Mouse (Mus musculus) megakaryocyte, adult 5-6 weeks (primary cell): ENCODE results near the gene Cemip. TPM values are rescaled to one million over a fixed set of nuclear protein-coding genes. Genes with fewer than 3 reads are reported as not detected.
A peak's percentile ranks its signal among the peaks of the same experiment; 100 is the strongest.

ENCODE experiments used
- ATAC-seq: 2 replicates; pipeline ENCODE4 v1.8.0; 2016; ENCODE audit warnings: mild to moderate bottlenecking, inconsistent platforms; ENCODE audit not compliant: poor library complexity, severe bottlenecking
- total RNA-seq, 2 experiments: library from RNA; stranded (forward) in 1 of 2; stranded (reverse) in 1 of 2; fragments of 153-499, 151-499 nt in 1 of 2; fragments of 221-1000, 200-1000 nt in 1 of 2; gene quantifications; 2 replicates each; pipeline versions ENCODE4 v1.2.3 to v1.2.4; 2015 to 2017

Cemip gene
- total RNA-seq, 2 experiments from 2014 or later = 0.02 TPM; not detected in 1

DNA sequence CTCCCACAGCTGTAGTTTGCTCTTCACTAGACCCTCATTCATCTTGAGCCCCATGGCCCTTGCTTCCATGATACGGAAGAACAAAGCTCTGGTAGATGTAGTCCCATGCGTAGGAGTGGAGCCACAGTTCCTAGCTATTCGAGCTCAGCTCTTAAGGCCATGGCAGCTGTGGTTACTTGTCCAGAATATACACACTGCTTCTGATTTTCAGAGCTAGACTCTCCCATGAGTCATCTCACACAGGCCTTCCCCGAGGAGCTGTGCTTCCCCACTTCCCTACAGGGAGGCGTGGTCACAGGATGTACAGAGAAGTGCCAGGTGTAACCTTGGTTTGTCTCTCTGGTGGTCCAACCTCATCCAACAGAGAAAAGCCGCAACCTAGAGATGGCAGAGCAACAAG, 111.0 kb downstream of the Cemip start:
- no peak for ATAC-seq

DNA sequence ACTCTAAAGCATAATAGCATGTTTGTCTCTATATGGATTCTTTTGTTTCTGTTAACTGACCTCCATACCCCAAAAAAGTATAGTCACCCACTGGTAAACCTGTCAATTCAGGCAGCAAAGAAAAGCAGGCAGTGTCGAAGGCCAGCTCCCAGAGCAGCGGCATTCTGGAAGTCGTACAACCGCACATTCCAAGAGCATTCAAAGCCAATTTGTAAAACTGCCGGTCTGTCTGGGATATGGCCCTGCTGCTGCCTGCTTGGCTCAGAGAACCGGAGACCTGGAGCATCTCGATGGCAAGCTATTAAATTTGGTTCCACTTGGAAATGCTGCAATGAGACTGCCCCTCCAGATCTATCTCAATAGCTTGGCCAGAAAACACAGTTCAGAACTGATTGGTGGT, 113.8 kb downstream of the Cemip start:
- ATAC-seq = no peak

DNA sequence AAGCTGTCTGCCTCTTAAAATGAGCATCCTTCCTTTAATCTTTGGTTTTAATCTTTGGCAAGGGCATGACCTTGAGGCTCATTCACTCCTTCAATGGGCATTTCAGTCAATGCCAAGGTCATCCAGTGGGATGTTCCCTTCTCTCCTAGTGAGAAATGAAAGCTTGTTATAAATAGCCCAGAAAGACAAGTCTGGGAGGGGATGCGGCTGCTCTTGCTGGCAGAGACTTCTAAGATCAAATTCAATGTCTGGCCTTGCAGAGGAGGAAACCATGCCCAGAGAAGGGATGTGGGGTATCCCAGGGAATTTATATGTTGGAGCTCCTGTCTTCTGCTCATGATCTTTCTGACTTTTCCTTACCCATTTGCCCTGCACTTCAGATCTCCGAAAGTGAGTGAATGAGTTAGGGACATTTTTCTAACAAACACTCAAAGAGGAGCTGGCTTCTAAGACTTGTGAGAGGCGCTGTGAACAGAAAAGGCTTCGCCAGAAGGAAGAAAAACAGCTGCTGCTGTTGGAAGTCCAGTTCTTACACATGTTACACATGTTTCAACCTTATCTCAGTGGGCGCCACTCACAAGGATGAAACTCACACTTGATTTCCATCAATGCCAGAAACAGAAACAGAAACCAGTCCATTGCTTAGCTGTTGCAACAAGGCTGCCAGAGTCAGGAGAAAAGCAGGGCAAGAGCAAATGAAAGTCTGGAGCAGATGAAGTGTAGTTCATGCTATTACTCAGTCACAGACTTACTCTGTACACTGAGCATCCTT, 120.1 kb downstream of the Cemip start:
- no peak for ATAC-seq

DNA sequence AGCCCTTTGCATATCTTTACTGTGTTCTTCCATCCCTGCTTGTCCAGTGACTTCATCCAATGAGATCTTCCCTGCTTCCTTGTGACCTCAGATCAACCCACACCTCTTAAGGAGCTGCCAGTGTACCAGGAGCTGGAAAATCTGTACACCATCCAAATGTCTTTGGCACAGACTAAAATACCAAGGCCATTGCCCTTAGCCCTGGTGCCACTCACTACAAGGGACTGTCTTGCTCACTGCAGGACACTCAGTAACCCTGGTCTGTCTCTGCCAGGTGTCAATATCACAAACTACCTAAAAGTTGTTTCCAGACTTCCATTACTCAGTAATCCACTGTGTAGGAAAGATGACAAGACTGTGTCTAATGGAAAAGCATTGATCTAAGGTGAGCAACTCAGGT, 121.1 kb downstream of the Cemip start:
- ATAC-seq = no peak

DNA sequence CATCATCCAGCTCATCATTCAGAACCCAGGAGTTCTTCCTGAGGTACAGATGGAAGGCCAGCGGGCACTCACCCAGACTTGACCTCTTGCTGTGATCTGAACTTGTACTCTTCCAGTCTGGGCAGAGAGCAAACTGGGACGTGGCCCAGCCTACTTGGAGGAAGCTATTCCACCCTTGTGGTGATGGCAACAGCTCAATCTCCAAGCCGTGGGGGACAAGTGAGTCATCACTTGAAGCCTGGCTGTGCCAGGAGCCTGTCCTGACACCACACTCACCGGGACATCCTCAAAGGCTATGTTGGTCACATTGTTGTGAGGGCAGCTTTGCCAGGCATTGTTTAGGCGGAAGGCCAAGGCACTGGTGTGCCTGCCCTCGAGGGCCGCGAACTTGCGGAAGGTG, 133.8 kb downstream of the Cemip start:
- no peak for ATAC-seq

DNA sequence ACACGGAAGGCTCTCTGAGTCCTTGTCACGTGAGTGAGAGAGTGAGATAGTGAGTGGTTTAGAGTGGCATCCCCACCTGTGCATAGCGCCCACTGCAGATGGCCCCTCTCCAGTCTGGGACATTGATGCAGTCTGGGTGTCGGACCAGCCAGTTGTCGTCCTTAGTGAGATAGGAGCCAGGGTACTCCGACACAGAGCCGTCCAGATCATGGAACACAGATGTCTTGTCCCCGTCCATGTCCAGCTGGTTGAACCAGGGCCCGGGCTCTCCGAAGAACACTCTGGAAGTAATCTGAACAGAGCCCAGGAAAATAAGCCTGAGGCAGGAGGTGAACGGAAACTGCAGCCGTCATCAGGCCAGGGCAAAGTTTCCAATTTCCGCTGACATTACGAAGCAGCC, 135.0 kb downstream of the Cemip start:
- no peak for ATAC-seq

DNA sequence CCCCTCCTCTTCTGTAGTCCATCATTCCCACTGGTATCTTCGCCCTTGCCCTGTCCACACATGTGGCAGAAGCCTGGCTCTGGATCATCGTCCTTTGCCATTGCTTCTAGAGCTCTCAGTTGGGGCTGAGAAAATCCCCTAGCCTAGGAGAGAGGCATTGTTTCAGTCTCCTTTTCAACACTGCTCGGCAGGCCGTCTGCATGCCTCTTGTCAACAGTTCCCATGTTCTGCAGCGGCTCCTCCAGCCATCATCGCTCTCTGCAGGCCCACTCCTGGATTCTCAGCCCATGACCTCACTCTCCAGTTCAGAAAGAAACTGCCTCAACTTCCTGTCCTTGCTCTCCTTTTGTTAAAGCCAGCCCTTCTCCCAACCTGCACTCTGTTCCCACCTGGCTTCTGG, 136.6 kb downstream of the Cemip start:
- ATAC-seq = no peak

DNA sequence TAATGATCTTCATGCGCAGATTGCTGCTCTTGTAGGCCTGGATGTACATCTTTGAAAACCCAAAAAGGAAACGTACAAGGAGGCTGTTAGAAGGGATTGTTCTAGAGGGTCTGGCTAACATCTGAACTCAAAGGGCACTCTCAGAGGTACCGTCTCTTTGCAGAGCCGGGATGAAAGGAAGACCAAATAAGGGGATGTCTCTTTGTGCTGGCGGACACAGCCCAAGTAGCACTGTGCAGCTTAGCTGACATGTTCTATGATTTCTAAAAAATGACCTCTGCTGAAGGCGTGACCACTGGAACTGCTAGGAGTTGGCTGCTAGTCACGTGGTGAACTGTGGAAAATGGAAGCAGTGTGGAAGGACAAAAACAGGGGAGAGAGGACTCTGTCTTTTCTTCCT, 137.6 kb downstream of the Cemip start:
- ATAC-seq = no peak

DNA sequence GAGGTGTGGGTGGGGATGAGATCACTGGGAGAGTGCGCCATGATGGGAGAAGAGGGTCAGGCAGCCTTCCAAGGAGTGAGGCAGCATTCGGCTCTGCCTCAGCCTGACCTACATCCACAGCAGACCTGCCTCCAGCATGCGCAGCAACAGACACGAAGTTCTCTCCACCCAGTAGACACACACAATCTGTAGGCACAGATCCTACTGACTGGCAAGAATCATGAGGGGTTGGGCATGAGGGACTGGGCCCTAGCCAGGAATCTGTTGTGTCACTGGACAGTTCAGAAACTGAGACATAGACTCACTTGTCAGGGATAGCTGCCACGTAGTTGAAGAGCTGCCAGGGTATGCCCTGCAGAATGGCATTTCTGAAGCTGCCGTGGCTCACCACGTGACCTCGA, 144.6 kb downstream of the Cemip start:
- ATAC-seq = no peak

DNA sequence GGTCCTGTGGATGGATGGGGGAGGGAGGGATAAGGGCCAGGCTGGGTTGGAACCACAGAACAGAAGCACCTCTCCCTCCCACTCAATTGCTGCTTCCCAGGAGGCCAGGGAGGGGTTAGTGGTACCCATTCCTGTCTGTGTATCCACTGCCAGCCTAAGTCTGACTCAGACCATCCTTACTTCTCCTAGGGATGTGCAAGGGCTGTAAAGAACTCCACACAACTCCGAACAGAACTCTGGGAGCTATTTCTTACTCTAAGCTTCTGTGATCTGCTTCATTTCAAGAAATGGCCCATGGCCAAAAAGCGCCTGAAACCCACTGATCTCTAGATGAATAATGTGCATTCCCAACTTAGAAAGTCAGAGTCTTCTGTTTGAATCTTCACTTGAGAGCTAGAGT, 146.2 kb downstream of the Cemip start:
- no peak for ATAC-seq

DNA sequence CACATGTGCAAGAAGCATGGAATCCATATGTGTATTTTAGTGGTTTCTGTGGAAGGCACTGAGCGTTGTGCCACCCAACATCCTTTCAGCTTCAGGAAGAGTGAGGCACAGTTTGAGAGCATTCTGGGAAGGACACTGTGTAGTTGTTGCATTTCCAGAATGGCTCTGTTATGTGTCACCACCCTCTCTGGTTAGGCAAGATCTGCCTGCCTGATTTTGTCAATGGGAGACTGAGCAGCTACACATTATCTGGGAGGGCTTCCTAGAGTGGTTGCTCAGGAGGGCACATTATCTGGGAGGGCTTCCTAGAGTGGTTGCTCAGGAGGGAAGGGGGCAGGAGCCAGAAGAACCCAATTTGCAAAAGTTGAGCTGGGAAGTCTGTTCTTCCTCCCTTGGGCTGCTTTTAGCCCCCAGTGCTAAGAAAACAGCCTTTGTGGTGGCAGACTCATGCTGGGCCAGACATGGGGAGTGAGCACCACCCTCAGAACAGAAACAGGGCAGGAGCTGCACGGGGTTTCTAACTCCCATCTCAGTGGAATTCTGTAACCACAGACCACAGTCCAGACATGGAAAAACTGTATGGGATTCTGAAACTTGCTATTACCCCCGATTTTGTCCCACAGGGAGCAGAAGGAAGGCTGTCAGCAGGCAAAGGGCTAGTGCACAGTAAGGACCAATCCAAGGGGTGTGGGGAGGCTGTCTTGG, 147.1 kb downstream of the Cemip start:
- no peak for ATAC-seq

DNA sequence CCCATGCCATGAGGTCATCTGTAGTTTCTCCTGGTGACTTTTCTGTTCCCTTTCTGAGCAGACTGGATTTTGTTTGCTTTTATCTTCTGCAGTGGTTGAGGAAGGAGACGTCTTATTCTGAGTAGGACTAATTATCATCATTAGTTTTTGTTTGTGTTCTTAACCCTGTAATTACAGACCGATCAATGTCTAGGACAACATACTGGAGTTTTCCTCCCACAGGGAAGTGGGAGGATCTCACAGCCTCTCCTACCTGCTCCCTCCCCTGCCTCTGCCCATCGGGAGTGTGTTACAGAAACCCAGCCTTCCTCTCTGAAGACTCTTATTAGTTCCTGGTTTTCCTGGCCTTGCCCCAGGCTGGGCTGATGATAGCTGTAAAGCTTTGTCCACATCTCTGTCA, 164.7 kb downstream of the Cemip start:
- ATAC-seq = no peak

DNA sequence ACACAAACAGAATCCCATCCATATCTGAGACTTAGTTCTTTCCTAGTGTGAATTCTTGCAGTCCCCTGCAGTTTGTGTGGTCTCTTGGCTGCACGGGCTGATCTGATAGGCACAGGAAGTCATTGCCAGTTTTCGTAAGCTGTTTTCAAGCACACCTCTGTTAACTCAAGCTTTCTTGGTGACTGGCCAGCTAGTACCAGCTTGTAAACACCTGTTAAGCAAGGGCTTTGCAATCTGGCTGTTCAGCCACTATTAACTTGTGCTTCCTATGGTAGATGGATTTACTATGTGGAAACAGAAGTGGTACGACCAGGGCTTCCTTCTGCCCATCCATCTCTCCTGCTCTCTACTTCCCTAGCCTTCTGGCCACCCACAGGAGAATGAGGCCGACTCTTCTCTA, 166.1 kb downstream of the Cemip start:
- no peak for ATAC-seq

DNA sequence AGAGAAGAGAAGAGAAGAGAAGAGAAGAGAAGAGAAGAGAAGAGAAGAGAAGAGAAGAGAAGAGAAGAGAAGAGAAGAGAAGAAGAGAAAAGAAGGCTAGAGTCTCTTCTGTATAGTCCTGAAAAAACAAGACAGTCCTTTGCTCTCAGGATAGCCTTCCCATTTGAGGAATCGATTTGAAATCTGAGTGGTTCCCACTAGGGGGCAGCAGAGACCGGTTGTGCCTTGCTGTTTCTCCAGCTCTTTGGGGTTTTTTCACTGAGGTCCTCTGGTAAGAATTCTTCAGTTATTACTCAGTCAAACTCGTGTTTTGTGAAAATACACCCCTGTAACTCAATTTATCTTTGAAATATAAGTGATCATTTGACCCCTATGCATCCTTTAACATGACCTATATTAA, 171.7 kb downstream of the Cemip start:
- ATAC-seq = peak; percentile 79

DNA sequence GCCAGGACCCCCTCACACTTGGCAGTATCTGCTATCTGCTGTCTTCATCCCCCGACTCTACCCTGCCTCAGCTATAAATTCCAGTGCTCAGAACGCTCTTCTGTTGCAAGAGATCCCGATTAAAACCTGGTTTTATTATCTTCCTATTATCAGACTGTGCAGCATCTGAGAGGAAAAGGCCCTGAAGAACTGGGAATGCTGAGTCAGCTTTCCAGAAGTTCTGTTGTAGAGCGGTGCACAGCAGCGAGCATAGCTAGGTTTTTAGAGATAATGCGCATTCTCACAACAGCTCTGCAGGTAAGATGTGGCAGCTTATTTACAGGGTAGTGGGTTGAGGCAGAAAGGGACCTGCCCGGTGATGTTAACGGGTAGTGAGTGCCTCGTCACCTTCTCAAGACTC, 172.3 kb downstream of the Cemip start:
- no peak for ATAC-seq

DNA sequence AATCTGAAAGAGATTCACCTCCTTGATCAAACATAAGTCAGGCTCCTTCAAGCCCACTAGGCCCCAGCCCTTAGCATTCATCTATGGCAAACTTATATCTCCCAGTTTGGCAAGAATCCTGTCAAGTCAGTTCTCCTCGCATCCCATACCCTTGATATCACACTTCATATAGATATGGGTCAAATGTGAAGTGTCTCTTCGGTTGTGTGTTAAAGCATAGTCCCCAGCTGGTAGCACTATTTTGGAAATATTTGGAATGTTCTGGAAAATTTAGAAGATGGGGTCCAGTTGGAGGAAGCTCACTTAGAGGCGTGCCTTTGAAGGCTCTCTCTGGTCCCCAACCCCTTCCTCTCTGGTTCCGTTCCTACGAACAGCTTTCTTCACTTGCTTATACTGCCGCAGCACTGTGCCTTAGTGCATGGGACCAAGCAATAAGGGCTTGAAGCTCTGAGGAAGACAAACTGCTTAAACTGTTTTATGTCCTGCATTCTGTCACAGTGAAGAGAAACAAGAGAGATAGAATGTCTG, 172.8 kb downstream of the Cemip start:
- no peak for ATAC-seq

DNA sequence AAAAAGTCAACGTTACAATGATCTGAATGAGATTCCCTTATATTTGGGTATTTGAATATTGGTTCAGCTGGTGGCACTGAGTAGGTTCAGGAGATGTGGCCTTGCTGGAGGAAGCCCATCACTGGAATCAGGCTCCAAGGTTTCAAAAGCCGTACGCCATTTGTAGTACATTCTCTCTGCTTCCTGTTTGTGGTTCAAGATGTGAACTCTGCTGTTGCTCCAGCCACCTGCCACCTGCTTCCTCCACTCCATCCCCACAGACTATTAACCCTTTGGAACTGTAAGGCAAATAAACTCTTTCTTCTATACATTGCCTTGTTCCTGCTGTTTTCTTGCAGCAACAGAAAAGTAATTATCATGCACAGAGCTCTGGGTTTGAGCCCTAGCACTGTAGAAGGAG, 174.4 kb downstream of the Cemip start:
- peak; percentile 51; the same call in 1 of the 2 replicates for ATAC-seq

DNA sequence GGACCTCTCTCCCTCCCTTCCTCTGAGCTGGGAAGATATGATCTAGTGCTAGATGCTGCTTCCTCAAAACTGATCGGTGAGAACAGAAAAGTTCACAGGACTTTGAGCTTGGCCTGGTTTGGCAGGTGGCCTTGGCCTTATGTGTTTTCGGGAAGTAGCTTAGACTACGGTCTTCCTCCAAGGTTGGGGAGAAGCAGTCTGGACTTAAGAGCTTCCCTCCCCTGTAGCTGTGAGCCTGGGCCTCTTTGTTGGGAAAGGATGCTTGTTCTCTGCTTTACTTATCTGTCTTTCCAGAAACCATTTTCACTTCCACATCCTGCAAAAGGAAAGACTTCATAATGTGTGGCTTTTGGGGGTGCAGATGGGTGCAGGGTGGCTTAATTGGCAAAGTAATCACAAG, 181.5 kb downstream of the Cemip start:
- peak; percentile 21 for ATAC-seq

DNA sequence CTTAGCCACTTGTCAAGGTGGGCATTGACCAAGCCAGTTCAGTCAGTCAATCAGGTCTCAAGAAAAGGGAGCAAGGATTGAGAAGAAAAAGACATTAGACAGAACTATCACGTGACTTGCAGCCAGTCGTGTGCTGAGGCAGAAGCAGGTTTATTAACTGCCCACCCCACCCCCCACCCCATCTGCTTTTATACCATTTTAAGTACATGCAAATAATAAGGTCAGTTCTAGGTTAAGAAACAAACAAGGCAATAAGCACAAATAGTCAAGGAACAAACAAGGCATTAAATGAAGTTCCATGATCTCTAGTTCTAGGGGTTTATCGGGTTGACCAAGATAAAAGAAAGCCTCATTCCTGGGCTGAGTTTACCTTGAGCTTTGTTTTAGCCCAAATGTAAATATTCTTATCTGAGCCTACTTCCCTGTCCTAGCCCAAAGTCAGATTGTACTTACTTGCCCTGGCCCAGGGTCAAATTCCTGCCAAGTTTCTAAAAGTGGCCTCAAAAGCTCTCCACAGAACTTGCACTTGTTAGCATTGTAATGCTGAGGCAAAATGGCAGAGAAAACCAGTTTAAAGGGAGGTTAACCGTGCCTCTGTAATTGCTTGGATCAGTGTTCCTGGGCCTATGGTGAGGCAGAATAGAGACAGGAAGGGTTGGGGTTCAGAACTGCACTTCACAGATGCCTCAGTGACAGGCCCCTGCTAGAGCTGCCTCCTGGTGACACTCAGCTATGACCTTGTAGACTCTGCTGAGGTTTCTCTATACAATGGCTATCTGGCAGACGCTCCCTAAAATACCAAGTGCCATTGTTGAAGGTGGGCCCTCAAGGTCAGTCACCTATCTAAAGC, 183.8 kb downstream of the Cemip start:
- ATAC-seq = no peak

DNA sequence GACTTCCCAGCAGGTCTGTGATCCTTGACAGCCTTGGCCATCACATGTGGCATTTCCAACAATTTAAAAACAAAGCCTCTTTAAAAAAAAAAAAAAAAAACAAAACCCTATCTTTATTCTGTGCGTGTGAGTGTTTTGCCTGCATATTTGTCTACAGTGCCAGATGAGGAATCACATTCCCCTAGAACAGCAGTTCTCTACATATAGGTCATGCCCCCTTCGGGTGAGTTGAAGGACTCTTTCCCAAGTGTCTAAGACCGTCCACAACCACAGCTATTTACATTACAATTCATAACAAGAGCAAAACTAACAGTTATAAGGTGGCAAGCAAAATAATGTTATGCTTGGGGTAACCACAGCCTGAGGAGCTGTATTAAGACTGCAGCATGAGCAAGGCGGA, 184.9 kb downstream of the Cemip start:
- no peak for ATAC-seq

DNA sequence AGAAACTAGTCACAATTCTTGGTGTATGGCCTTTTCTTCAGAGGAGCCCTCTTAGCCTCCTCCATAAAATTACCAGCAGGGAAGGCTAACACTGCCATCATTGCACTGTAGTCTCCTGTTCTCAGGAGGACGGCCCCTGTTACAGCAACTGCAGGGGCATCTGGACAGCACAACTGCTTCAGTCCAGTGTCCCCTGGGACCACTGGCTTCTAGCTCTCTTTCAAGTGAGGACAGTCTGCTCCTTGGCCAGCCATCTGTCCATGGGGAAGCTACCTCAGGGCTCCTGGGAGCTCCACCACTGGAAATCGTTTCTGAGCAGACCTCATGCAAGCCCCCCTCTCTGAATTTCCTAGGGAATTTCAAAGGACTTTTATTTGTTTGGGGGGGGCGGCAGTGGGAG, 185.8 kb downstream of the Cemip start:
- no peak for ATAC-seq
